Mouse (Mus musculus) frontal cortex, adult 2 months (tissue): ENCODE data around the gene Hoxa7. TPM values are rescaled to one million over a fixed set of nuclear protein-coding genes. Genes with fewer than 3 reads are reported as not detected.

ENCODE experiments used
- DNase-seq, 2 experiments: peaks; one replicate each; pipeline ENCODE4 v3.0.0; 2022; ENCODE audit warnings: low spot score in 1 of 2; ENCODE audit errors: extremely low spot score in 1 of 2
- polyA plus RNA-seq: library from polyadenylated mRNA; depleted of rRNA; stranded (reverse); fragments of >200 nt; gene quantifications from 2 replicates; pipeline ENCODE4 v1.2.3, GENCODE M21; 2012

Gene Hoxa7
- polyA plus RNA-seq, 1 experiment: not detected

GRCm38 (mm10) chr6:52200751-52201250 is 20.9 kb downstream of the Hoxa7 start:
- DNase-seq: no peak

DNA sequence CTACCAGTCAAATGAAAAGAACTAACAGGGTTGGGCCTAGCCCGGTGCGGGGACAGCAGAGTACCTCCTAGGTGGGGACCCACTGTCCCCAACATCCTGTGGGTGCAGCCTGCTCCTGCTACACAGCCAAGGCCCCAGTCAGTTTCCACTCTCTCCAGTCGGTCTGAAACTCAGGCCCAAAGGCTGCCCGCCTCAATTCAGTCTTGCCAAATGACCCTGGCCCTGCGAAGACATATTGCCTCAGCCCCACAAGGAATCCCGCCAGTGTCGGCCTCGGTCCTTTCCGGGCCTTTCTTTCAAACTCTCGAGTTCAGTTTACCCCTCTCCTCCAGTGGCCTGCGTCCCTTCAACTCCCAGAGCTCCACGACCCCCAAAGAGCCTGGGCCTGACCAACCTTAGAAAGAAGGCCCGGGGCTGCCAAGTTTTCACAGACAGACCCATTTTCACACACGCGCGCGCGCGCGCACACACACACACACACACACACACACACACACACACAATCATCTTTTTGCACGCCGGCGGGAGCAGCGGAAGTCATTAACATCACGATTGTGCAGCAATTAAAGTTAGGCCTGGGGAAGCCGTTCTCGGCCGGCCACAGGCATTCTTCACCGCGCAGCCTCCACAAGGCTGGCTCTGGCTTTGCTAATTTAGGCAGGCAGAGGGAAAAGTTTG is 21.4 kb downstream of the Hoxa7 start:
- DNase-seq: no peak

- DNase-seq: peak in 1 of 2 experiments; percentile 20
Measured at GRCm38 (mm10) chr6:52197271-52197670, 24.4 kb downstream of the Hoxa7 start.

- no peak for DNase-seq
Measured at GRCm38 (mm10) chr6:52196811-52197210, 24.8 kb downstream of the Hoxa7 start.

DNA sequence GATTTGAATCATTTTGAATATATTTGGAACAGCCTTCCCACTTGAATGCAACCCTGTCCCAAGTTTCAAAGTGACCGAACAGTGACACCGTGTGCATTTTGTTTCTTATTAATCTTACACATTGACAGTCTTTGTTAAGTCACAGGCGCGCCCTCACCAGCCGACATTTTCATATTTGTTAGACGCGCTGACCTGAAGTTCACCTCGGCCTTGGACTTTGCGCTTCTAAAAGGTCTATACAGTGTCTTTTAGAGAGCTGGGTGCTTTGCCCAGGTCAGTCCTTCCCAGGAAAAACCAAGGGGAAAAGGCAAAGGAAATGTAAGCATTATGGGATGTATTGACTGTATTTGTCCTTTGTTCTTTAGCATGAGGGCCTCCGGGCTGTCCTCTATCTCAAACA is 27.0 kb downstream of the Hoxa7 start:
- no peak for DNase-seq

DNA sequence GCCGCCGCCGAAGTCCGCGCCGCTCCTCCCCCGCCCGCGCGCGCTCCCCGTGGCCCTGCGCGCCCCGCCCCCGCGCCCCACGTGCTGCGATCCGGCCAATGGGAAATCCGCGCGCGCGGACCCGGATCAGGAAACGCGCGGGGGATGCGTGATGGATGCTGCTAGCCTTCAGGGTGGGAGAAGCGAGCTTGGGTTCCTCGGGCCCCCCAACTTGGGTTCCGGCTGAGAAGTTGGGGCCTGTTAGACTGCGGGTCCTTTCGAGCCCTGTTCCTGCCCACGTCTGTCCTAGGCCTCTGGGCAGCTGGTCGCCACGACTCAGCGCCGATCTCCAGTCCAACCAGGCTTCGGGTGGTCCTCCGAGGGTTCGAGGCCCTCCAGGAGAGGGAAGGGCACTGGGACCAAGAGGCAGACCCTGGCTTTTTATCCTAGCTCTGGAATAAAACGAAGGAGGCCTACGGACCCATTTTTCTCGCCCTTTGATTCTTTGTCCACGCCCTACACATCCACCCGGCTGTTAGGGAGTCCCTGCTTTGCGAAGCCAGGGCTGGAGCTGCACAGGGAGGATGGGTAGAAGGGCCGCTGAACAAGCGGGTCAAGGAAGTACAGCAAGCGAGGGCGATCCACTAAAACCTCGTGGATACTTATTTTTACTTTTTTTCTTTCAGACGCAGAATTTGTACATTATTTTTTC is 29.6 kb downstream of the Hoxa7 start:
- no peak for DNase-seq

DNA sequence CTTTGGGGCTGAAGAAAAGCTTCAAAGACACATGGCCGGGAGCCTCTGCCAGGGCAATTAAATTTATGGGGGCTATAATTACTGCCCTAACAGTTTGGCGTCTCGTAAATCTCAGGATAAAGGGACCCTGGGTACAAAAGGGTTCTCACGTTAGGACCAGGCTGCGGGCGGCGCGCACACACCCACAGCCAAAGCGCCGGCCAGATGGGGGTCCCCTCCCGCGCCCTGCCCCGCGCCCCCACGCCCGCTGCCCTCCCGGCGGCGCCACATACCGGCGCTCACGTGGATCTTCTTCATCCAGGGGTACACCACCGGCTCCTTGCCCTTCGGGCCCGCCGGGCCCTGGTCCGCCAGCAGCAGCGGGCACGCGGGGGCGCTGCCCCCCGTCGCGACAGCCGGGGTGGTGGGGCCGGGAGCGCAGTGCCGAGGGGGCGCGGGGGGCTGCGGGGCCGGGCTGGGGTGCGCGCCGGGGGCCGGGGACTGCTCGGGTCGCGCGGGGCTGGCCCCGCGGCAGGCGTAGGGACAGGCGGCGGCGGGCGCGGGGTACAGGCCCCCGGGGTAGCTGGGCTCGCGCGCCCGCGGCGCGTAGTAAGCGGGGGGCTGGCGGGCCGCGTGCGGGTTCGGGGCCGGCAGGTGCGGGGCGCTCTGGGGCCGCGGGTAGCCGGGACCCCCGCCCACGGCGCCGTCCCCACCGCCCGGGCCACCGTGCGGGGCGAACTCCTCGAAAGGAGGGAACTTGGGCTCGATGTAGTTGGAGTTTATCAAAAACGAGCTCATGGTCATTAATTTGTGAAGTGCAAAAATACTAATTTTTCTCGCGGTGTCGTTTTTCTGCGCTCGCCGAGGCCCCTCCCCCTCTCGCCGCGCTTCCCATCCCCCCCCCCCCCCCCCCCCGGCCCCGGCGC is 30.5 kb downstream of the Hoxa7 start, which contains the start of gene Hoxa4:
Gene Hoxa4 (minus strand): TSS at position 848 of the 905 bp plus-strand sequence.
- DNase-seq: no peak

DNA sequence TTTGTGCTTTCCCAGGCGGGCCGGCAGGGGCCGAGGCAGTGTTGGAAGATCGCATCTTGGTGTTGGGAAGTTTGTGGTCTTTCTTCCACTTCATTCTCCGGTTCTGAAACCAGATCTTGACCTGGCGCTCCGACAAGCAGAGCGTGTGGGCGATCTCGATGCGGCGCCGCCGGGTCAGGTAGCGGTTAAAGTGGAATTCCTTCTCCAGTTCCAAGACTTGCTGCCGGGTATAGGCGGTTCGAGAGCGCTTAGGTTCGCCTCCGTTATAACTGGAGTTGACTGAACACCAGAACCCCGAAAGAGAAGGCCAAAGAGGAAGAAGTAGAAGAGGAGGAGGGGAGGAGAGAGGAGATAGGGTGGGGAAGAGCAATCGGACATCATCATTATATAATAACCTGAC is 31.2 kb downstream of the Hoxa7 start:
- no peak for DNase-seq

DNA sequence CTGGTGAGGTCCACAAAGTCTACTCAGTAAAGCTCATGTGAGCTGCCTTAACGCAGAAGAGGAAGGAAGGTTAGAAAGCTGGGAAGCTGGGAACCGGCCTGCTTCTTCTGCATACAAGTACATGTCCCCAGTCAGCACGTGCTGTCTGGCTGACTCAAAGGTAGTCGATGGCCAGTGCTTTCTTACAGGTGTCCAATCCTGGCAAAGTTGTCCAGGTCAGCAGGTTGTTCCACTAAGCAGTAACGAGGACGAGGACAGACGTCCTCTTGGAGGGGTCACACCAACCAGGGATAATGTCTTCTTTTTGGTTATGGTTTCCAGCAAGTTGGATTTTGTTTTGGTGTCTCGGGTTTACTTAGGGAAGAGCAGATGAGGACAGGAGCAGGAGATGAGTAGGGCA is 31.7 kb downstream of the Hoxa7 start:
- no peak for DNase-seq

DNA sequence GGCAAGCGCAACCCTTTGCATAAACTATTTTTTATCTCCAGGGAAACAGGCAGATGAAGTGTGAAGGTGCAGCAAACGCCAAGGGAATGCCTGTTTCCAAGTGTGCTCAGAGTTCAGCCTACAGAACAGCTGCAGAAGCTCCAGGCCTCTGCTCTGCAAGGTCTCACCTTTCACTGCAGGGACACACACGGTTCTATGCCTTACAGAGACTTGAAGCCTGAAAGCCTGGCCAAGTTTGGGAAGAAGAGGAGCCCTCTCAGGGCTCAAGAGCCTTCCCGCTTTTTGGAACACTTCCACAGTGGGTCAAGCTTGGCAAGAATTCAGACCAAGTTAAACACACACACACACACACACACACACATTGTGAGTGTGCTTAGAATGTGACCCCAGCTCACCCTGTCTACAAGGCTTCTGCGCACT is 32.5 kb downstream of the Hoxa7 start:
- no peak for DNase-seq

DNA sequence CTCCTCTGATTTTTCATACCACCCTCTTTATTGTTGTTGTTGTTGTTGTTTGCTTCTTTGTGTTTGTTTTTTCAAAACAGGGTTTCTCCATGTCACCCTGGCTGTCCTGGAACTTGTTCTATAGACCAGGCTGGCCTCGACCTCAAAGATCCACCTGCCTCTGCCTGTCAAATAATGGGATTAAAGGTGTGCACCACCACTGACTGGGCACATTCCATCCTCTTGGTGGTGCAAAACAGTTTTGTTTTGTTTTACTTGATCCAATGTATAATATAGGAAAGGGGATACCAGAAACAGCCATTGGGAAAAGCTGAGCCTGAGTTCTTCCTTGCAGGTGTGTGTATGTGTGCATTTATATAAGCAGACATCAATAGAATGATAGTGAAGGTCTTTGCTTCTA is 35.2 kb downstream of the Hoxa7 start:
- no peak for DNase-seq

DNA sequence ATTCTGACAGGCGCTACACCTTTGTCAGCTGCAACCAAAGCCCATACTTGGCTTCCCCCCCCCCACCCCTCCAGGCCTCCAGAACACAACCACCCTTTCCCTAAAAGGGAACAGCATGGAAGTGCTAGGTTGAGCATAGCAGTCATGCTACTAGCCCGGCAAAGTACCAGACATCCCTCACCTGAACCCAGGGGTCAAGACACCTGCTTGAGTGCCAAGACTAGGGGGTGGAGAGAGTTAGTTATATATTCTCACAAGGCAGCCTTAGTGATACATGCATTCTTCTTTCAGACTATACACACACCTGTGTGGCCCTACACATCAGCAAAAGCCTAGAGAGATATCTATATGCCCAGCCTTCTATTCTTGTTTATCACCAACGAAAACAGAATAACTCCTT is 35.8 kb downstream of the Hoxa7 start:
- DNase-seq: no peak

DNA sequence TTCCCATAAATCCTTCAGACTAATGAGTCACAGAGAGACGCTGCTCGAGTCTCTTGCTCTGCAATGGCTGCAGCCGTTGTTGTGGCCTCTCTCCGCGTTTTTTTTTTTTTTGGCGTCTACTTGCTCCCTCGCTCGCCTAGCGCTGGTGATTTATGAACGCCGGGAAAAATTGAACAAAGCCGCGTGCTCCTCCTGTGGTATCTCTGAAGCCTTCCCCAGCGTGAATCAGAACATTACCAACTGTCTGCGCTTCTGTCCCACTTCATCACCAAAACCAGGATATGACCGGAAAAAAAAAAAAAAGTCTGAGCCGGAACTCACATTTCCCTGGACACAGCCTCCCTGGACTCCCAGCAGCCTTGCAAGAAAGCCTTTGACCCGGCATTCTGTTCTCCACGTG is 36.4 kb downstream of the Hoxa7 start:
- DNase-seq: no peak

DNA sequence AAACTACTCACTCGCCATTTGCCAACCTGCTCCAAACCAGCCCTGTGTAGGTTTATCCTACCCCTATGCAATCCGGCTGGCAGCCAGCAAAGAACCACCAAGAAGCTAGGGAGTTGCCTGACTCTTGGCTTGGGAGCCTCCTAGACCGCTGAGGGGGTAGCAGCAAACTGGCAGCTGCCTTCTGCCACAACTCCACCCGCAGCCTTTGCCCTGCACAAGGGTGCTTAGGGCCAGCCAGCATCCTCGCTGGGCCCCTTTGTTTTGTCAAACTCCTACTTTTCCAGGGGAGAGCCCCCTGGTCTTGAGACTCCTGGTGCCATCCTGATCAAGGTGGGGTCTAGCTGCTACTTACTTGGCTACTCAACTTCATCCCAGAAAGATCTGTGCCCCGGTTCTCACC is 37.0 kb downstream of the Hoxa7 start:
- DNase-seq: no peak

DNA sequence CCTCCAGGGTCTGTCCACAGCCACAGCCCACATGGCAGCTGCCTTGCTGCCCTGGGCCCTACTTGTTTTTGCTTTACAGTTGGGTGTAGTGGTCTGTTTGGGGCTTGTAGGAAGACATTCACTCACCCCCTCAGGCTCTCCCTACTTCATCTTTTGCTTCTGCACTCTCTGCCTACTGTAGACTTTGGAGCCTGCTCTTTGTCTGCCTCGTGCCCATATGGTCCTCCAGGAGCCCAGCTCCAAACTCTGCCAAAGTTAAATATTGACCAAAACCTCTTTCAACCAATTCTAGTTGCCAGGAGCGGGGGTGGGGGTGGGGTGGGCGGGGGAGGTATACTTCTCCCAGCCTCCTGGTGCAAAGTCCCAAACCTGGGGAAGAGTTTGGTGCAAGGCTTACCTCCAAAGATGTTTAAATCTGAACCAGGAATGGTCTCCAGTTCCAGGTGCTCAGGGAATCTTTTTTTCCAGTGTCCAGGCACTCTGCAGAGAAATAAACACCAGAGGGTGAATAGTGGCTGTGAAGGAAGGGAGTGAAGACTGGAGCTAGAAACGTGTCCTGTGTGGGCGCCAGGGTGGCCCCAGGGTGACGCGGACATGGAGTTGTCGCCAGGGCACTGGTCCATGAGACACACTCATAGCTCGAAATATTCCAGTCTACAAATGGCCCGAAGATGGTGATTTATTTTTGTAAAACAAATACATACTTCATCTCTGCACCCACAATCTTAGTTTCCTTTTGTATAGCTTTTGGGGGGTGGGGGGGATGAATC is 38.2 kb downstream of the Hoxa7 start:
- DNase-seq: no peak

- DNase-seq: no peak
Measured at GRCm38 (mm10) chr6:52182793-52183192, 38.9 kb downstream of the Hoxa7 start.

GRCm38 (mm10) chr6:52182030-52182429 is 39.6 kb downstream of the Hoxa7 start:
- no peak for DNase-seq

DNA sequence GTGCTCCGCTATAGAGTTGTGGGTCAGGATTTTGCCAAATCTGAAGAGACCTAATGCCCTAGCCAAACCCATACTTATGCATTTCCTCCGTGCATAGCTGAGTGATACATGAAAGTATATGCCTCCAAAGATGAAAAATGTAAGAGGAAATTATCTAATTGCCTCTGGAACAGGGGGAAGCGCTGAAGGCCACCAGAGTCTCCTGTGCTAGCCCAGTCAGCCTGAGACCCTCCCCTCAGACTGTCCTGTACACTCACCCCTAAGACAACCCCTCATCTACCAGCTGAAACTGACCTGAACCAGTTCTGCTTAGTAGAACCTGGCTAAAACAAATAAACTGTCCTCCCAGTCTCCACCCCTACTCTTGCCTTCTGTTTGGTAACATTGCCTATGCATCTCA is 40.9 kb downstream of the Hoxa7 start:
- no peak for DNase-seq

- no peak for DNase-seq
Measured at GRCm38 (mm10) chr6:52180213-52180710, 41.4 kb downstream of the Hoxa7 start.

- DNase-seq: no peak
Measured at GRCm38 (mm10) chr6:52179690-52180089, 42.0 kb downstream of the Hoxa7 start.
